Mouse (Mus musculus) heart, embryonic 16.5 days (tissue): ENCODE measurements at regions not wholly inside any gene's neighbourhood (a gene's known extent, or its start where the extent isn't known, plus 50 kb on each side); places are given as distances from the start of the nearest gene placed in this dataset.

ENCODE experiments used
- ATAC-seq: fragments of 200-750 bp; cut with Nextera tagmentation; replicated peaks from 2 replicates; pipeline ENCODE4 v1.8.0; 2017; ENCODE audit warnings: moderate number of reproducible peaks; ENCODE audit not compliant: insufficient read depth, low FRiP score; ENCODE audit errors: extremely low read depth
- H3K27ac ChIP-seq: fragments of 300-500 bp; sonication (generic); 2 replicates; pipeline ENCODE4 v1.5.1; 2014; ENCODE audit warnings: mild to moderate bottlenecking, low read length, control low read depth, moderate library complexity
- H3K27me3 ChIP-seq: fragments of 300-500 bp; sonication (generic); 2 replicates; pipeline ENCODE4 v1.6.1; 2014; ENCODE audit warnings: low read length, mixed read lengths; ENCODE audit not compliant: control insufficient read depth, insufficient read depth
- H3K36me3 ChIP-seq: fragments of 300-500 bp; sonication (generic); 2 replicates; pipeline ENCODE4 v1.6.1; 2014; ENCODE audit not compliant: control insufficient read depth, insufficient read depth
- H3K4me1 ChIP-seq: fragments of 300-500 bp; sonication (generic); 2 replicates; pipeline ENCODE4 v1.6.1; 2014; ENCODE audit warnings: low read length, mixed read lengths; ENCODE audit not compliant: control insufficient read depth, insufficient read depth
- H3K4me2 ChIP-seq: fragments of 300-500 bp; sonication (generic); 2 replicates; pipeline ENCODE4 v1.6.1; 2014; ENCODE audit warnings: low read depth, mild to moderate bottlenecking, control low read depth, low read length
- H3K4me3 ChIP-seq: fragments of 300-500 bp; sonication (generic); 2 replicates; pipeline ENCODE4 v1.5.1; 2014; ENCODE audit warnings: mild to moderate bottlenecking, control low read depth, low read length
- H3K9ac ChIP-seq: fragments of 300-500 bp; sonication (generic); 2 replicates; pipeline ENCODE4 v1.6.1; 2014; ENCODE audit warnings: low read length, control low read depth
- H3K9me3 ChIP-seq: fragments of 300-500 bp; sonication (generic); replicated peaks from 2 replicates; pipeline ENCODE4 v1.6.1; 2016; ENCODE audit warnings: low read length; ENCODE audit not compliant: control insufficient read depth
- WGBS: fragments of 180-500 bp; shearing (Covaris S2); extraction: QIAGEN DNeasy Blood & Tissue Kit; methylation state at CpG from one replicate; pipeline ENCODE4 v1.1.7; 2014; 5-methylcytosine and 5-hydroxymethylcytosine counted together

GRCm38 (mm10) chr15:97501420-97501819, 204.2 kb downstream of the Rpap3 start:
- Histone ChIP-seq H3K9ac (no peak overlapping the region), H3K36me3 (no peaks in the 10 kb centered on the region), H3K4me1 (no peaks in the 10 kb centered on the region), H3K27ac (no peak overlapping the region), H3K27me3 (no peaks in the 10 kb centered on the region), H3K4me3 (no peak overlapping the region), H3K9me3 (peaks cover 3% of the 10 kb centered on the region; the same call in 1 of the 2 replicates), H3K4me2 (no peak overlapping the region)
- ATAC-seq = no peak
- WGBS = 73% methylated on average over 9 of the region's 9 CpGs

DNA sequence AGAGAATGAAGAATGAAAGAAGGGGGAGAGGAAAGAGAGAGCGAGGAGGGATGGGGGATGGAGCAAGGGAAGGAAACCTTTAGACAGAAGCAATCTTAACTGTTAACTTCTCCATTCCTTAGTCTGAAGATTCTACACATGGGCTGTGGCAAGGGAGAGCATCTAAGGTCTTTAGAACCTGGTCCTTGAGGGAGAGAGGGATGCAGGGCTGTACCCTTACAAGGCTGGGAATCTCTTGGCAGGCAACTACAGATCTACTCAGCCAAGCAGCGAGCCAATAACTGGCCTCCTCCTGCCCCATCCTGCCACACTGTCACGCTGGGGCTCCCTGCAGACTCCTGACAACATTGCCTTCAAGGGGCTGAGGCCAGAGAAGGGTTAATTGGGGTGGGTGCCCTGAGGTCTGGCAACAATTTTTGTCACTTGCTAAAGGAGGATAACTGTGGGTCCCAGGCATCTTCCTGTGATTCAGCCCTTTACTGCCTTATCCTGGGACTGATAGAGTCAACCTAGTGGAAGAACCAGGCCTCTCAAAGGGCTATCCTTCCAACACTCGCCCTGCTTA, 205.7 kb downstream of the Rpap3 start:
- H3K4me3 ChIP-seq = no peak overlapping the region
- no peaks in the 10 kb centered on the region for H3K4me1 ChIP-seq
- ATAC-seq = no peak
- WGBS = 67% methylated on average over 4 of the region's 4 CpGs
- H3K9me3 ChIP-seq = peaks cover 8% of the 10 kb centered on the region; the same call in 1 of the 2 replicates
- H3K27me3 ChIP-seq = no peaks in the 10 kb centered on the region
- no peak overlapping the region for H3K4me2 ChIP-seq
- no peak overlapping the region for H3K9ac ChIP-seq
- H3K36me3 ChIP-seq = no peaks in the 10 kb centered on the region
- H3K27ac ChIP-seq = no peak overlapping the region

- Histone ChIP-seq H3K9ac (no peak overlapping the region), H3K36me3 (no peaks in the 10 kb centered on the region), H3K27me3 (no peaks in the 10 kb centered on the region), H3K4me1 (no peaks in the 10 kb centered on the region), H3K4me3 (no peak overlapping the region), H3K4me2 (no peak overlapping the region), H3K27ac (no peak overlapping the region), H3K9me3 (peaks cover 8% of the 10 kb centered on the region; the same call in 1 of the 2 replicates)
- no peak for ATAC-seq
- WGBS = 73% methylated on average over 5 of the region's 5 CpGs
Measured at GRCm38 (mm10) chr15:97499240-97499639, 206.4 kb downstream of the Rpap3 start.

- H3K27ac ChIP-seq = no peak overlapping the region
- no peak for ATAC-seq
- WGBS = 86% methylated on average over 3 of the region's 3 CpGs
- no peak overlapping the region for H3K9ac ChIP-seq
- H3K27me3 ChIP-seq = no peaks in the 10 kb centered on the region
- no peak overlapping the region for H3K4me3 ChIP-seq
- H3K9me3 ChIP-seq = peaks cover 8% of the 10 kb centered on the region; the same call in 1 of the 2 replicates
- H3K4me2 ChIP-seq = no peak overlapping the region
- H3K4me1 ChIP-seq = no peaks in the 10 kb centered on the region
- no peaks in the 10 kb centered on the region for H3K36me3 ChIP-seq
Measured at GRCm38 (mm10) chr15:97498375-97498774, 207.2 kb downstream of the Rpap3 start.

- H3K27me3 ChIP-seq = no peaks in the 10 kb centered on the region
- no peak overlapping the region for H3K4me2 ChIP-seq
- peaks cover 8% of the 10 kb centered on the region; the same call in 1 of the 2 replicates for H3K9me3 ChIP-seq
- H3K9ac ChIP-seq = no peak overlapping the region
- H3K4me3 ChIP-seq = no peak overlapping the region
- no peak for ATAC-seq
- WGBS = 81% methylated on average over 3 of the region's 3 CpGs
- no peaks in the 10 kb centered on the region for H3K4me1 ChIP-seq
- no peaks in the 10 kb centered on the region for H3K36me3 ChIP-seq
- no peak overlapping the region for H3K27ac ChIP-seq
Measured at GRCm38 (mm10) chr15:97496026-97496425, 209.6 kb downstream of the Rpap3 start.

GRCm38 (mm10) chr15:97493340-97493739, 212.3 kb downstream of the Rpap3 start:
- ATAC-seq = no peak
- no peak overlapping the region for H3K4me3 ChIP-seq

GRCm38 (mm10) chr15:97491796-97492195, 213.8 kb downstream of the Rpap3 start:
- Histone ChIP-seq H3K4me1 (no peaks in the 10 kb centered on the region), H3K27me3 (no peaks in the 10 kb centered on the region), H3K36me3 (no peaks in the 10 kb centered on the region), H3K27ac (no peak overlapping the region), H3K4me2 (no peak overlapping the region), H3K9me3 (peaks cover 8% of the 10 kb centered on the region; the same call in 1 of the 2 replicates), H3K9ac (no peak overlapping the region), H3K4me3 (no peak overlapping the region)
- ATAC-seq = no peak
- 77% methylated on average over 7 of the region's 7 CpGs for WGBS

More at GRCm38 (mm10) chr15:97493340-97493739, 212.3 kb downstream of the Rpap3 start:
- Histone ChIP-seq H3K27ac (no peak overlapping the region), H3K4me2 (no peak overlapping the region), H3K9ac (no peak overlapping the region), H3K27me3 (no peaks in the 10 kb centered on the region), H3K9me3 (peaks cover 8% of the 10 kb centered on the region; the same call in 1 of the 2 replicates), H3K36me3 (no peaks in the 10 kb centered on the region), H3K4me1 (no peaks in the 10 kb centered on the region)
- 77% methylated on average over 5 of the region's 5 CpGs for WGBS

GRCm38 (mm10) chr15:97487425-97487824, 218.2 kb downstream of the Rpap3 start:
- Histone ChIP-seq H3K9ac (no peak overlapping the region), H3K36me3 (no peaks in the 10 kb centered on the region), H3K4me3 (no peak overlapping the region), H3K9me3 (0 out of 2 replicates have a peak, but pooled peaks cover 3% of the 10 kb centered on the region), H3K4me2 (no peak overlapping the region), H3K27ac (no peak overlapping the region), H3K4me1 (no peaks in the 10 kb centered on the region), H3K27me3 (no peaks in the 10 kb centered on the region)
- no peak for ATAC-seq
- 80% methylated on average over 2 of the region's 2 CpGs for WGBS

- no peaks in the 10 kb centered on the region for H3K36me3 ChIP-seq
- no peak overlapping the region for H3K4me3 ChIP-seq
- no peaks in the 10 kb centered on the region for H3K27me3 ChIP-seq
- no peaks in the 10 kb centered on the region; the same call in 1 of the 2 replicates for H3K4me1 ChIP-seq
- H3K27ac ChIP-seq = no peak overlapping the region
- no peak overlapping the region for H3K9ac ChIP-seq
- WGBS = 71% methylated on average over 15 of the region's 15 CpGs
- H3K9me3 ChIP-seq = no peaks in the 10 kb centered on the region
- ATAC-seq = no peak
- H3K4me2 ChIP-seq = no peak overlapping the region
Measured at GRCm38 (mm10) chr15:97471986-97472779, 225.1 kb upstream of the Amigo2 start.
